9 mouse cellular contexts compared by ENCODE assay signal in genomic region chr8:120493508-120494464, GRCm38 (mm10).
DNase-seq lines count a peak whose midpoint lies in the region; ATAC-seq and TF ChIP-seq lines count a peak whose summit lies in the region.
"Had no signal": no experiment of that assay in that cellular context is flagged by ENCODE, and none has a peak within 500 bp of the region (broad histone marks: within the 10 kb centered on the region; RNA-seq: fewer than 3 reads in every experiment).

No protein-coding gene starts in this region.

- no peaks in the 10 kb centered on the region for H3K9me3 ChIP-seq in liver, embryonic 12.5 days (replicated peaks)
- H3K9me3 ChIP-seq in stomach, embryonic 16.5 days (replicated peaks; ENCODE audit: control insufficient read depth, low read length), result no peaks in the 10 kb centered on the region

- H3K79me2 ChIP-seq in heart, adult 2 months (replicated peaks; ENCODE audit: control insufficient read depth, insufficient read depth, low read length), result 0 out of 2 replicates have a peak, but pooled peaks cover 3% of the 10 kb centered on the region

- no peak for DNase-seq in heart, adult 2 months
- no peak for DNase-seq in heart, postnatal 10 days
- peak; percentile 53 for DNase-seq in lung, postnatal 36 days
- DNase-seq in lung, postnatal 25 days (ENCODE audit: low spot score), result no peak
- DNase-seq in retina, embryonic 14.5 days (ENCODE audit: low spot score), result no peak
- DNase-seq in yolk sac, embryonic 10.5 days (ENCODE audit: low spot score), result no peak

- peak overlapping the region; percentile 95 for H3K4me2 ChIP-seq in liver, embryonic 12.5 days
- no peak overlapping the region for H3K4me2 ChIP-seq in stomach, embryonic 16.5 days (ENCODE audit: low read depth, low read length)

- TF ChIP-seq CTCF in heart, adult 2 months (IDR thresholded peaks at IDR 0.05), result no peak

- peaks cover 30% of the 10 kb centered on the region for H3K4me1 ChIP-seq in heart, adult 2 months (ENCODE audit: control insufficient read depth, insufficient read depth, low read length)
- H3K4me1 ChIP-seq in liver, embryonic 12.5 days, result peaks cover 92% of the 10 kb centered on the region
- H3K4me1 ChIP-seq in stomach, embryonic 16.5 days (ENCODE audit: control insufficient read depth, insufficient read depth, low read length), result peaks cover 74% of the 10 kb centered on the region

- H3K27me3 ChIP-seq in heart, adult 2 months (ENCODE audit: control insufficient read depth, insufficient read depth, low read length), result no peaks in the 10 kb centered on the region
- H3K27me3 ChIP-seq in liver, embryonic 12.5 days (replicated peaks), result no peaks in the 10 kb centered on the region
- H3K27me3 ChIP-seq in stomach, embryonic 16.5 days (ENCODE audit: control insufficient read depth, insufficient read depth, low read length), result no peaks in the 10 kb centered on the region

- intact Hi-C loops in heart, adult 2 months (cut with DNase I), result no loop called here
- intact Hi-C loops in heart, postnatal 10 days (cut with DNase I), result no loop called here

- no peaks in the 10 kb centered on the region for H3K36me3 ChIP-seq in heart, adult 2 months (ENCODE audit: control insufficient read depth, insufficient read depth, low read length)
- H3K36me3 ChIP-seq in liver, embryonic 12.5 days, result peaks cover 26% of the 10 kb centered on the region
- H3K36me3 ChIP-seq in stomach, embryonic 16.5 days (ENCODE audit: control insufficient read depth, insufficient read depth, low read length), result no peaks in the 10 kb centered on the region

- ATAC-seq in liver, embryonic 12.5 days, result no peak
- no peak for ATAC-seq in stomach, embryonic 16.5 days (ENCODE audit: insufficient read depth, low FRiP score)
- ATAC-seq: CD4-positive, CD25-positive, alpha-beta regulatory T cell, adult 4 months had no signal

- peak overlapping the region; percentile 57 for H3K27ac ChIP-seq in heart, adult 2 months
- peak overlapping the region; percentile 100 for H3K27ac ChIP-seq in liver, embryonic 12.5 days
- H3K27ac ChIP-seq in stomach, embryonic 16.5 days (ENCODE audit: low read length), result peak overlapping the region; percentile 36; the same call in 1 of the 2 replicates

- H3K9ac ChIP-seq in heart, adult 2 months (ENCODE audit: low read depth, low read length), result no peak overlapping the region
- peak overlapping the region; percentile 58 for H3K9ac ChIP-seq in liver, embryonic 12.5 days
- peak overlapping the region; percentile 43; the same call in 1 of the 2 replicates for H3K9ac ChIP-seq in stomach, embryonic 16.5 days (ENCODE audit: low read length)

- no peak for TF ChIP-seq POLR2A in heart, adult 2 months (IDR thresholded peaks at IDR 0.05; ENCODE audit: insufficient read depth, low read depth, low read length)

- no peak overlapping the region for H3K4me3 ChIP-seq in heart, adult 2 months
- H3K4me3 ChIP-seq in liver, embryonic 12.5 days, result peak overlapping the region; percentile 97
- H3K4me3 ChIP-seq in stomach, embryonic 16.5 days (replicated peaks; ENCODE audit: low read length), result no peak overlapping the region

- TF ChIP-seq EP300 in heart, adult 2 months (IDR thresholded peaks at IDR 0.05; ENCODE audit: insufficient read depth, low read depth, low read length), result 0 out of 2 replicates have a peak, but pooled peaks have one; percentile 22

- 53% methylated on average over 16 of the region's 16 CpGs for WGBS in heart, adult 2 months
- WGBS in liver, embryonic 12.5 days (ENCODE audit: insufficient replicate concordance), result 55% methylated on average over 16 of the region's 16 CpGs
- WGBS in stomach, embryonic 16.5 days, result 61% methylated on average over 16 of the region's 16 CpGs

Comparison
In these comparisons a context has a peak if more than half of its experiments do, and no peak if none do; other contexts are left out.
1. H3K27ac ChIP-seq: peak in every context shown above with its lines; median percentile 100 in liver, embryonic 12.5 days; 57 in heart, adult 2 months; 36 in stomach, embryonic 16.5 days.